Mouse (Mus musculus) Muller cell, postnatal 12 days (primary cell): Measurements from ENCODE around the gene Ctr9.

Experiments
- DNase-seq: peaks from one replicate; pipeline ENCODE4 v3.0.0-alpha.2; 2015; ENCODE audit errors: inconsistent ontology term

Ctr9 gene

DNA sequence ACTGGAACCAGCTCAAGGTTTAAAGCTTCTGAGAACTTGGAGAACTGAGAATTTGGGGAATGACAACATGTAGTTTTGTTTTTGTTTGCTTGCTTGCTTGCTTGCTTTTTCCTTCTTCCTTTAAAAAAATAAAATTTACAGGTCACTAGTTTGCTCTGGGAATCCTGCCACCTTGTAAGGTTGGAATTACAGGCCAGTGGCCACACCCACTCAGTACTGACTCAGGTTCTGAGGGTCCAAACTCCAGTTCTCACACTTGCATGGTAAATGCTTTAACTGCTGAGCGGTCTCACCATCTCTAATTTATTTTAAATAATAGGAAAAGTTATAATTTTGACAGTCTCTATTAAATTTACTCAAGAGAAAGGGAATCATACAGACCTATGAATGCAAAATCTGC, 69.4 kb downstream of the Ctr9 start:
- no peak for DNase-seq
